Mouse (Mus musculus): ENCODE data around the gene Gm10842. TPM values are rescaled to one million over a fixed set of nuclear protein-coding genes. Genes with fewer than 3 reads are reported as not detected.
A peak's percentile ranks its signal among the peaks of the same experiment; 100 is the strongest.

Gm10842 gene
- polyA plus RNA-seq, 1 experiment from 2014 or later: not detected

- no peak for ATAC-seq (ENCODE audit: low read depth)
- WGBS: 83% methylated on average over 2 of the region's 2 CpGs
- H3K4me3 ChIP-seq (ENCODE audit: low read length): no peak overlapping the region
- H3K4me1 ChIP-seq (replicated peaks; ENCODE audit: control insufficient read depth, insufficient read depth, low read length): no peaks in the 10 kb centered on the region
- no peak overlapping the region for H3K4me2 ChIP-seq (ENCODE audit: low read depth, low read length)
- H3K36me3 ChIP-seq (ENCODE audit: control insufficient read depth, insufficient read depth, low read length): no peaks in the 10 kb centered on the region
- peaks cover 18% of the 10 kb centered on the region for H3K9me3 ChIP-seq (ENCODE audit: control insufficient read depth, low read length)
- no peak overlapping the region for H3K27ac ChIP-seq (ENCODE audit: low read length)
- no peak overlapping the region for H3K9ac ChIP-seq (ENCODE audit: low read length)
- H3K27me3 ChIP-seq (ENCODE audit: control insufficient read depth, insufficient read depth, low read depth, low read length): no peaks in the 10 kb centered on the region
Observed at GRCm38 (mm10) chr11:105161411-105161810, 14.7 kb downstream of the Gm10842 start.

- no peak overlapping the region for H3K9ac ChIP-seq (ENCODE audit: low read length)
- WGBS: 78% methylated on average over 69 of the region's 69 CpGs
- H3K4me2 ChIP-seq (ENCODE audit: low read depth, low read length): no peak overlapping the region
- no peaks in the 10 kb centered on the region for H3K27me3 ChIP-seq (ENCODE audit: control insufficient read depth, insufficient read depth, low read depth, low read length)
- H3K36me3 ChIP-seq (ENCODE audit: control insufficient read depth, insufficient read depth, low read length): no peaks in the 10 kb centered on the region
- no peak overlapping the region for H3K4me3 ChIP-seq (ENCODE audit: low read length)
- H3K9me3 ChIP-seq (ENCODE audit: control insufficient read depth, low read length): peaks cover 18% of the 10 kb centered on the region
- H3K4me1 ChIP-seq (replicated peaks; ENCODE audit: control insufficient read depth, insufficient read depth, low read length): no peaks in the 10 kb centered on the region
- ATAC-seq (ENCODE audit: low read depth): no peak
- no peak overlapping the region for H3K27ac ChIP-seq (ENCODE audit: low read length)
Observed at GRCm38 (mm10) chr11:105164516-105165510, 18.1 kb downstream of the Gm10842 start.

- no peaks in the 10 kb centered on the region for H3K4me1 ChIP-seq (replicated peaks; ENCODE audit: control insufficient read depth, insufficient read depth, low read length)
- no peak overlapping the region for H3K4me2 ChIP-seq (ENCODE audit: low read depth, low read length)
- ATAC-seq (ENCODE audit: low read depth): no peak
- H3K4me3 ChIP-seq (ENCODE audit: low read length): no peak overlapping the region
- WGBS: 88% methylated on average over 10 of the region's 10 CpGs
- no peaks in the 10 kb centered on the region for H3K27me3 ChIP-seq (ENCODE audit: control insufficient read depth, insufficient read depth, low read depth, low read length)
- H3K9ac ChIP-seq (ENCODE audit: low read length): no peak overlapping the region
- no peaks in the 10 kb centered on the region for H3K36me3 ChIP-seq (ENCODE audit: control insufficient read depth, insufficient read depth, low read length)
- peaks cover 18% of the 10 kb centered on the region for H3K9me3 ChIP-seq (ENCODE audit: control insufficient read depth, low read length)
- H3K27ac ChIP-seq (ENCODE audit: low read length): no peak overlapping the region
Observed at GRCm38 (mm10) chr11:105166780-105167179, 20.1 kb downstream of the Gm10842 start.

GRCm38 (mm10) chr11:105178516-105178915, 31.8 kb downstream of the Gm10842 start, which contains the start of gene Tlk2:
Gene Tlk2, plus strand, starts transcription at chr11:105178807.
- Histone ChIP-seq H3K4me1 (replicated peaks; ENCODE audit: control insufficient read depth, insufficient read depth, low read length) (peaks cover 15% of the 10 kb centered on the region), H3K36me3 (ENCODE audit: control insufficient read depth, insufficient read depth, low read length) (peaks cover 8% of the 10 kb centered on the region), H3K4me3 (ENCODE audit: low read length) (peak within 1 kb of the TSS; percentile 79), H3K27ac (ENCODE audit: low read length) (peak within 1 kb of the TSS; percentile 97), H3K9me3 (ENCODE audit: control insufficient read depth, low read length) (no peaks in the 10 kb centered on the region), H3K27me3 (ENCODE audit: control insufficient read depth, insufficient read depth, low read depth, low read length) (no peaks in the 10 kb centered on the region), H3K9ac (ENCODE audit: low read length) (no peak within 1 kb of the TSS), H3K4me2 (ENCODE audit: low read depth, low read length) (peak within 1 kb of the TSS; percentile 90)
- ATAC-seq (ENCODE audit: low read depth): no peak
- WGBS: 46% methylated on average over 2 of the region's 2 CpGs

- Histone ChIP-seq H3K36me3 (ENCODE audit: control insufficient read depth, insufficient read depth, low read length) (peaks cover 12% of the 10 kb centered on the region), H3K4me3 (ENCODE audit: low read length) (peak overlapping the region; percentile 79)
Observed at GRCm38 (mm10) chr11:105179523-105179922, 32.8 kb downstream of the Gm10842 start.

GRCm38 (mm10) chr11:105180471-105181091, 33.9 kb downstream of the Gm10842 start:
- WGBS: under 1% methylated on average over 33 of the region's 35 CpGs
- peak; percentile 17 for ATAC-seq (ENCODE audit: low read depth)
- Histone ChIP-seq H3K4me1 (replicated peaks; ENCODE audit: control insufficient read depth, insufficient read depth, low read length) (peaks cover 15% of the 10 kb centered on the region), H3K36me3 (ENCODE audit: control insufficient read depth, insufficient read depth, low read length) (peaks cover 16% of the 10 kb centered on the region), H3K27ac (ENCODE audit: low read length) (peak overlapping the region; percentile 97), H3K4me2 (ENCODE audit: low read depth, low read length) (peak overlapping the region; percentile 90), H3K9ac (ENCODE audit: low read length) (peak overlapping the region; percentile 94), H3K27me3 (ENCODE audit: control insufficient read depth, insufficient read depth, low read depth, low read length) (no peaks in the 10 kb centered on the region), H3K9me3 (ENCODE audit: control insufficient read depth, low read length) (no peaks in the 10 kb centered on the region), H3K4me3 (ENCODE audit: low read length) (peak overlapping the region; percentile 79)

More at GRCm38 (mm10) chr11:105179523-105179922, 32.8 kb downstream of the Gm10842 start:
- WGBS: 56% methylated on average over 4 of the region's 4 CpGs
- Histone ChIP-seq H3K9ac (ENCODE audit: low read length) (peak overlapping the region; percentile 94), H3K27ac (ENCODE audit: low read length) (peak overlapping the region; percentile 97), H3K27me3 (ENCODE audit: control insufficient read depth, insufficient read depth, low read depth, low read length) (no peaks in the 10 kb centered on the region), H3K4me2 (ENCODE audit: low read depth, low read length) (peak overlapping the region; percentile 90), H3K9me3 (ENCODE audit: control insufficient read depth, low read length) (no peaks in the 10 kb centered on the region), H3K4me1 (replicated peaks; ENCODE audit: control insufficient read depth, insufficient read depth, low read length) (peaks cover 15% of the 10 kb centered on the region)
- ATAC-seq (ENCODE audit: low read depth): no peak

- 0% methylated on average over 46 of the region's 60 CpGs for WGBS
- peak overlapping the region; percentile 94 for H3K9ac ChIP-seq (ENCODE audit: low read length)
- ATAC-seq (ENCODE audit: low read depth): peak; percentile 98
- peaks cover 16% of the 10 kb centered on the region for H3K36me3 ChIP-seq (ENCODE audit: control insufficient read depth, insufficient read depth, low read length)
- H3K27me3 ChIP-seq (ENCODE audit: control insufficient read depth, insufficient read depth, low read depth, low read length): no peaks in the 10 kb centered on the region
- H3K9me3 ChIP-seq (ENCODE audit: control insufficient read depth, low read length): no peaks in the 10 kb centered on the region
- peak overlapping the region; percentile 97 for H3K27ac ChIP-seq (ENCODE audit: low read length)
- H3K4me1 ChIP-seq (replicated peaks; ENCODE audit: control insufficient read depth, insufficient read depth, low read length): peaks cover 15% of the 10 kb centered on the region
- peak overlapping the region; percentile 90 for H3K4me2 ChIP-seq (ENCODE audit: low read depth, low read length)
- H3K4me3 ChIP-seq (ENCODE audit: low read length): peak overlapping the region; percentile 79
Observed at GRCm38 (mm10) chr11:105181126-105181637, 34.5 kb downstream of the Gm10842 start.

- Histone ChIP-seq H3K4me1 (replicated peaks; ENCODE audit: control insufficient read depth, insufficient read depth, low read length) (peaks cover 15% of the 10 kb centered on the region), H3K4me3 (ENCODE audit: low read length) (peak overlapping the region; percentile 79), H3K27ac (ENCODE audit: low read length) (peak overlapping the region; percentile 91), H3K27me3 (ENCODE audit: control insufficient read depth, insufficient read depth, low read depth, low read length) (no peaks in the 10 kb centered on the region), H3K9ac (ENCODE audit: low read length) (peak overlapping the region; percentile 94), H3K4me2 (ENCODE audit: low read depth, low read length) (peak overlapping the region; percentile 52), H3K9me3 (ENCODE audit: control insufficient read depth, low read length) (no peaks in the 10 kb centered on the region), H3K36me3 (ENCODE audit: control insufficient read depth, insufficient read depth, low read length) (peaks cover 16% of the 10 kb centered on the region)
- peak; percentile 55 for ATAC-seq (ENCODE audit: low read depth)
- 3% methylated on average over 81 of the region's 89 CpGs for whole genome bisulfite sequencing
Observed at GRCm38 (mm10) chr11:105181689-105182460, 35.2 kb downstream of the Gm10842 start.
